Mouse (Mus musculus) neural tube, embryonic 15.5 days (tissue): Measurements from ENCODE around the gene Zyx. TPM values are rescaled to one million over a fixed set of nuclear protein-coding genes. Genes with fewer than 3 reads are reported as not detected.

Experiments
- polyA plus RNA-seq: library from polyadenylated mRNA; unstranded; fragments of >200 nt; fragmentation: Nextera tagmentation; extraction: Ambion mirVana; gene quantifications from 2 replicates; pipeline ENCODE4 v1.2.1, GENCODE M21; 2015

Zyx gene
- polyA plus RNA-seq, 1 experiment from 2014 or later, result 60.0 TPM

Other genes with a start within 250 kb of the Zyx start
- not detected in 2 replicates for gene Tas2r139, start 208.7 kb upstream of the Zyx start, polyA plus RNA-seq
- not detected in 2 replicates for gene Tas2r144, start 134.3 kb upstream of the Zyx start, polyA plus RNA-seq
- 13.7 and 14.4 TPM in 2 replicates for gene Gstk1, start 103.7 kb upstream of the Zyx start, polyA plus RNA-seq
- 0.13 and 0.68 TPM in 2 replicates for gene Tmem139, start 87.7 kb upstream of the Zyx start, polyA plus RNA-seq
- 27.1 and 35.9 TPM in 2 replicates for gene Casp2, start 84.6 kb upstream of the Zyx start, polyA plus RNA-seq
- 1.1 and 1.2 TPM in 2 replicates for gene Clcn1, start 62.9 kb upstream of the Zyx start, polyA plus RNA-seq
- 6.9 and 8.2 TPM in 2 replicates for gene Fam131b, start 25.0 kb upstream of the Zyx start, polyA plus RNA-seq
- gene Epha1, start 23.6 kb downstream of the Zyx start, polyA plus RNA-seq, result 0.24 and 1.9 TPM in 2 replicates
- gene Tas2r143, start 50.6 kb downstream of the Zyx start, polyA plus RNA-seq, result not detected in 2 replicates
- gene Tas2r135, start 55.8 kb downstream of the Zyx start, polyA plus RNA-seq, result not detected in 2 replicates
- 0.20 TPM in 1 of 2 replicates, not detected in the other for gene Tas2r126, start 84.9 kb downstream of the Zyx start, polyA plus RNA-seq
- gene Olfr458, start 115.6 kb downstream of the Zyx start, polyA plus RNA-seq, result not detected in 2 replicates
- gene Olfr457, start 126.7 kb downstream of the Zyx start, polyA plus RNA-seq, result not detected in 2 replicates
- not detected in 2 replicates for gene Olfr456, start 137.6 kb downstream of the Zyx start, polyA plus RNA-seq
- not detected in 2 replicates for gene Olfr455, start 198.0 kb downstream of the Zyx start, polyA plus RNA-seq
- not detected in 2 replicates for gene Tcaf3, start 248.1 kb downstream of the Zyx start, polyA plus RNA-seq